Mouse (Mus musculus) hindbrain, embryonic 15.5 days (tissue): ENCODE measurements at regions not wholly inside any gene's neighbourhood (a gene's known extent, or its start where the extent isn't known, plus 50 kb on each side); places are given as distances from the start of the nearest gene placed in this dataset.

ENCODE experiments used
- ATAC-seq: fragments of 200-750 bp; cut with Nextera tagmentation; 2 replicates; pipeline ENCODE4 v1.8.0; 2017; ENCODE audit warnings: low read depth, moderate number of reproducible peaks, moderate TSS enrichment; ENCODE audit not compliant: low FRiP score
- H3K27ac ChIP-seq: fragments of 300-500 bp; sonication (generic); replicated peaks from 2 replicates; pipeline ENCODE4 v1.5.1; 2015; ENCODE audit warnings: mild to moderate bottlenecking, inconsistent platforms
- H3K27me3 ChIP-seq: fragments of 300-500 bp; sonication (generic); 2 replicates; pipeline ENCODE4 v1.6.1; 2015; ENCODE audit warnings: control low read depth, inconsistent platforms
- H3K36me3 ChIP-seq: fragments of 300-500 bp; sonication (generic); 2 replicates; pipeline ENCODE4 v1.6.1; 2015; ENCODE audit warnings: control low read depth, inconsistent platforms
- H3K4me1 ChIP-seq: fragments of 300-500 bp; sonication (generic); replicated peaks from 2 replicates; pipeline ENCODE4 v1.6.1; 2015; ENCODE audit warnings: control low read depth, inconsistent platforms
- H3K4me2 ChIP-seq: fragments of 300-500 bp; sonication (generic); 2 replicates; pipeline ENCODE4 v1.6.1; 2015; ENCODE audit warnings: moderate library complexity, mild to moderate bottlenecking, inconsistent platforms
- H3K4me3 ChIP-seq: fragments of 300-500 bp; sonication (generic); 2 replicates; pipeline ENCODE4 v1.5.1; 2015; ENCODE audit warnings: mild to moderate bottlenecking, inconsistent platforms
- H3K9ac ChIP-seq: fragments of 300-500 bp; sonication (generic); 2 replicates; pipeline ENCODE4 v1.6.1; 2015; ENCODE audit warnings: inconsistent platforms
- H3K9me3 ChIP-seq: fragments of 300-500 bp; sonication (generic); 2 replicates; pipeline ENCODE4 v1.6.1; 2016; ENCODE audit warnings: control low read depth, inconsistent platforms
- WGBS: fragments of 180-500 bp; shearing (Covaris S2); methylation state at CpG from one replicate; pipeline ENCODE4 v1.1.7; 2015; 5-methylcytosine and 5-hydroxymethylcytosine counted together

DNA sequence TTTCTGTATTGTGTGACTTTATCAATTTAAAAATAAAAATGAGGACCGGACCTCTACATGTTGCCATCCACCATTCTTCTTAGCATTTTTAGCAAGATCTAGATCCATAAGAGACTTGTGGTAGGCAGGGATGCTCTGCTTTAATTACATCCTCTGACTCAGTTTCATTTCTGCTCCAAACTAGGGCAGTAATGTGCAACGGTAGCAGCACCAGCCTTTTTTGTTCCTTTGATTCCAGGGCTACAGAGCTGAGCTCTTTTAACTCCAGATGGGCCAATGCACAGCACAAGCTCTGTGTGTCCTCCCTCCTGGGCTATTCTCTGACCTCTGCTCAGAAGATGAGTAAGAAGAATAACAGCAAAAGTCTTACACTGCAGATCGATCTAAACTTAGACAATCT is 168.2 kb upstream of the Sptlc3 start:
- Histone ChIP-seq H3K27me3 (no peaks in the 10 kb centered on the region), H3K4me3 (no peak overlapping the region), H3K9me3 (no peaks in the 10 kb centered on the region), H3K4me1 (no peaks in the 10 kb centered on the region), H3K27ac (no peak overlapping the region), H3K9ac (no peak overlapping the region), H3K4me2 (no peak overlapping the region), H3K36me3 (no peaks in the 10 kb centered on the region)
- ATAC-seq: no peak
- WGBS: 72% methylated on average over 3 of the region's 3 CpGs

DNA sequence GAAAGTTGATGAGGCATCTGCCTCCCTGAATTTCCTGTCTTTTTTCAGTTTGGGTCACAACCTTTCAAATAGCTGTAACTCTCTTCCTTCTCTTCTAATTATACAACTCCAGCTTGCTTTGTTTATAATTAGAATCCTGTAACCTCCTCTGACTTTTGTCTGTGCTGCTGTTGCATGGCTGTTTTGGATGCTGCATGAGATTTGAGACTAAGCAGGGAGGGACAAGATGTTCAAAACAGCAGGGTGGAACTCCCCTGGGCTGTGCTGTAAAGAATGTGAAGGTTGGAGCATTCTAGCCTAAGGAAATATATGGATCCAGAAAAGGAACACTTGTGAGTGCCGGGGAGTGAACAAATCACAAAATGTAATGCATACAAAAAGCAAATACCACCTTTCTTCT is 159.0 kb upstream of the Sptlc3 start:
- WGBS: 41% methylated on average over 1 of the region's 1 CpGs
- ATAC-seq: no peak; the same call in 1 of the 2 replicates
- H3K27ac ChIP-seq: no peak overlapping the region

DNA sequence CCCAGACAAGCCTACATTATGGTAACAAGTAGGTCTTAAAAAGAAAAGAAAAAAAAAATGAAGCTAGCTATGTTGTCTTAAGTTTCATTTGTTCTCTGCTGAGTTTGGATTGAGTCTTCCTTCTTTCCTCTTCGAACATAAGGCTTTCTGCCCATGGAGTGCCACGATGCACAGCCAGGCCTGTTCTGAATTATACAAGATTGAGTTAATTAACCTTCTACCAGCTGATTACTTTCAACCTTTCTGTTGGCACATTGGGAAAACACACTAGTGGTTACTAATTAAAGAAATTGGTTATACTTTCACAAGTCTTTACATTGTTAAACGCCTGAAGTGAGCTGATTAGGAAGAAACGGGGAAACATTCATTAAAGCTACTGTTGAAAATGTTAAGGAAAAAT is 155.5 kb upstream of the Sptlc3 start:
- Histone ChIP-seq H3K4me2 (no peak overlapping the region), H3K36me3 (no peaks in the 10 kb centered on the region), H3K4me1 (peaks cover 8% of the 10 kb centered on the region; the same call in 1 of the 2 replicates), H3K27ac (no peak overlapping the region), H3K4me3 (no peak overlapping the region), H3K27me3 (no peaks in the 10 kb centered on the region), H3K9me3 (no peaks in the 10 kb centered on the region), H3K9ac (no peak overlapping the region)
- 66% methylated on average over 4 of the region's 4 CpGs for WGBS
- ATAC-seq: no peak

More for the DNA sequence above, 159.0 kb upstream of the Sptlc3 start:
- Histone ChIP-seq H3K36me3 (no peaks in the 10 kb centered on the region), H3K4me1 (peaks cover 8% of the 10 kb centered on the region; the same call in 1 of the 2 replicates), H3K27me3 (no peaks in the 10 kb centered on the region), H3K4me3 (no peak overlapping the region), H3K9me3 (no peaks in the 10 kb centered on the region), H3K4me2 (no peak overlapping the region), H3K9ac (no peak overlapping the region)

DNA sequence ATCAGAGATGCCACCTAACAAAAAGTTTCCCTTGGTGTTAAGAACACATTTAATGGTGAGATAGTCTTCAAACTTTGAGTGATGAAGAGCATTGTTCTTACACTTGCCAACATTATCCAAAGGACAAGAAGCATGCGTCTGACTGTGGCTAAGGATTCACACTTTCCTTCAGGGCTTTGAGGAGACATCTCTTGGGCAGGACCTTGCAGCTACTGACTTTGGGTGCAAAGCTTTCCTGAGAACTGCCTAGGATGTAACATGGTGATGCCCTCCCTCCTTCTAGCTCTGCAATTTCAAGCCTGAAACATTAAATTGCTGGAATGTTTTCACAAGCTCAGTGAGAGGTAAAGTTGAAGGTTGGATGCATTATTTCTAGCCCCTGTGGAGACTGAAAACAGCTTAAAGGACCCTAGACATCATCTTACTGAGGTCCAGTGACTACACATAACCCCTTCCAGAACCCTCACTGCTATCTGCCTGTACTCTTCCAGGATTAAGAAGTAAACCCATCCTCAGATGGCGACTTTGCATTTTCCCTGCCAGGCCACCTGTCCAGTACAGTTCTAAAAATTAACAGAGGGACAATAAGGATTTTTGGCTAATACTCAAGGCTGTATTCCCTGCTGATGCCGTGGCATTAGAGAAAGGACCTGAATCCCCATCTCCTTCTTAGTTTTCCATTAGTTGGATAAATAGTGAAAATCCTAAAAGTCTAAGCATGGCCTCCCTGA is 137.3 kb upstream of the Sptlc3 start:
- H3K27ac ChIP-seq: no peak overlapping the region
- H3K4me2 ChIP-seq: no peak overlapping the region
- no peaks in the 10 kb centered on the region for H3K9me3 ChIP-seq
- H3K9ac ChIP-seq: no peak overlapping the region
- no peak for ATAC-seq
- no peak overlapping the region for H3K4me3 ChIP-seq
- no peaks in the 10 kb centered on the region for H3K4me1 ChIP-seq
- H3K36me3 ChIP-seq: no peaks in the 10 kb centered on the region
- no peaks in the 10 kb centered on the region for H3K27me3 ChIP-seq
- WGBS: 92% methylated on average over 3 of the region's 3 CpGs

DNA sequence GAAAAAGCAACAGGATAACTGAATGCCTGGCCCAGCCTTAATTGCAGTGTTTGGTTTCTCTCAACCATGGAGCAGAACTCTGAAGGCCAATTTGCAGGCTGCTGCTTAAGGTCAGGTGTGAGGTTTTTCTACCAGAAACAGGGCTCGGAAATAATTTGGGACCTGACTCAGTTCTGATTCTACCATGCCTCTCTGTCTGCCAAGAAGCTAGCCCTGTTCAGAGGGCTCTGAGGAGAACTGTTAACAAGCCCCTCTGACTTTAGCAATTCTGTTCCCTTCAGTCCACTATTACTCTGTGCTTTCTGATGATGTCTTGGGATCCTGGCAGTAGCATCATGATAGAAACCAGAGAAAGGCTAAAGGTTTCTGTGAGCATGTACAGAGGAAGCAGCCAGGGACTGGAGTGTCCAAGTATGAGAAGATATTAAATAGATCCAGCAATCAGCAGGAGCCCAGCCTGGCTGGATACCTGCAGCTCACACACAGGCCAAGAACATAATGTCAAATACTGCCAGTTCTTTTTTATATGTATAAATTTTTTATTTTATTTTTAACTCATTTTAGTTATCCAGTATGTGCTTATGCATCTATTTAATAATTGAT is 131.4 kb upstream of the Sptlc3 start:
- no peaks in the 10 kb centered on the region for H3K9me3 ChIP-seq
- H3K27ac ChIP-seq: no peak overlapping the region
- H3K36me3 ChIP-seq: no peaks in the 10 kb centered on the region
- no peak overlapping the region for H3K4me3 ChIP-seq
- no peak overlapping the region for H3K9ac ChIP-seq
- H3K4me1 ChIP-seq: no peaks in the 10 kb centered on the region
- no peak for ATAC-seq
- 91% methylated on average over 1 of the region's 1 CpGs for WGBS
- no peaks in the 10 kb centered on the region for H3K27me3 ChIP-seq
- H3K4me2 ChIP-seq: no peak overlapping the region

DNA sequence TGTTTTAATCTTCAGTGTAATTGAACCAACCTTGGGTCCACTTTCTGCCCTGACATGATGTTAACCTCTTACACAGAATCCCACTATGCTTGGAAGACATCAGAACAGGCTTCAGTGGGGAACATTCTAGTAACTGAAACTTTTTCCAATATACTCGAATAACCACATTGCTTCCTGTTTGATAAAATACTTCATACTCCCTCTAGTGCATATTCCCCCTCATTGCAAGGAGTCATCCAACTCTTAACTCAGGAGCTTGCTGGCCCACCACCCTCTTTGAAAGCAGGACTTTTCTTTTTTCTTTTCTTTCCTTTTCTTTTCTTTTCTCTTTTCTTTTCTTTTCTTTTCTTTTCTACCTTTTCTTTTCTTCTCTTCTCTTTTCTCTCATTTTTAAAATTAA is 123.6 kb upstream of the Sptlc3 start:
- Histone ChIP-seq H3K4me2 (no peak overlapping the region), H3K36me3 (no peaks in the 10 kb centered on the region), H3K4me1 (no peaks in the 10 kb centered on the region), H3K9ac (no peak overlapping the region), H3K27me3 (no peaks in the 10 kb centered on the region), H3K4me3 (no peak overlapping the region), H3K9me3 (no peaks in the 10 kb centered on the region), H3K27ac (no peak overlapping the region)
- no peak for ATAC-seq
- WGBS: 50% methylated on average over 1 of the region's 1 CpGs

DNA sequence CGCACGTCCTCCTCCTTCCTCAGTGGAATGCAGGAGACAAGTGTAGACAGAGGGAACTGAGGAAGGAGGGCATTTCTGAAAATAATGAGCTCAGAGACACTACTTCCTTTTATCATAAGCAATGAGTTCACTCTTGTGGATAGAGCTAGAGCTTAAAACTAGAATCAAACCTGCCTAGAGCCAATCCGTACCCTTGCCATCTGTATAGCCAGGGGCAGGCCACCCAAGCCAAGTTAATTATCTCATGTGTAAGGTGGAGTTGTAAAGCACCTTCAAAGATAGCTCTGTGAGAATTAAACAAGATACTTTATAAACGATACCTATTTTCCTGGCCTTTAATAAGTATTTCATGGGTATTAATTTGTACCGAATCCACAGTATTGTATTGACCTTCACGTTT is 113.4 kb upstream of the Sptlc3 start:
- no peaks in the 10 kb centered on the region for H3K36me3 ChIP-seq
- no peaks in the 10 kb centered on the region for H3K9me3 ChIP-seq
- H3K27me3 ChIP-seq: no peaks in the 10 kb centered on the region
- H3K4me1 ChIP-seq: no peaks in the 10 kb centered on the region
- H3K27ac ChIP-seq: no peak overlapping the region
- H3K9ac ChIP-seq: no peak overlapping the region
- no peak overlapping the region for H3K4me2 ChIP-seq
- 84% methylated on average over 6 of the region's 6 CpGs for WGBS
- no peak for ATAC-seq
- no peak overlapping the region for H3K4me3 ChIP-seq

DNA sequence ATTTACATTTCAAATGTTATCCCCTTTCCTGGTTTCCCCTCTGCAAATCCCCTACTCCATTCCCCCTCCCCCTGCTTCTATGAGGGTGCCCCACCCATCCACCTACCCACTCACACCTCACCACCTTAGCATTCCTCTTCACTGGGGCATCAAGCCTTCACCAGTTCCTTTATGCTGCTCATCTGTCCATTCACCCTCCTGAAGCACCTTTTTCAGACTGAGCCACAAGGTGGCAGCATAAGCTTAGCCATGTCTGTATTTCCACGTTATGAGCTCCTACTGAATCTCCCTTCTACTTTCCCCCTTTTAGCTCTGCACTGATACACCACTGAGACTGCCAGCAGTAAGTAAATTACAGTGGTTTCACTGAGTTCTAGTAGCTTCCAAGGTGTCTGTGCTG is 112.1 kb upstream of the Sptlc3 start:
- Histone ChIP-seq H3K36me3 (no peaks in the 10 kb centered on the region), H3K4me3 (no peak overlapping the region), H3K4me1 (no peaks in the 10 kb centered on the region), H3K9ac (no peak overlapping the region), H3K27ac (no peak overlapping the region), H3K4me2 (no peak overlapping the region), H3K9me3 (no peaks in the 10 kb centered on the region), H3K27me3 (no peaks in the 10 kb centered on the region)
- ATAC-seq: peak; percentile 90
- WGBS: 3% methylated on average over 1 of the region's 1 CpGs

DNA sequence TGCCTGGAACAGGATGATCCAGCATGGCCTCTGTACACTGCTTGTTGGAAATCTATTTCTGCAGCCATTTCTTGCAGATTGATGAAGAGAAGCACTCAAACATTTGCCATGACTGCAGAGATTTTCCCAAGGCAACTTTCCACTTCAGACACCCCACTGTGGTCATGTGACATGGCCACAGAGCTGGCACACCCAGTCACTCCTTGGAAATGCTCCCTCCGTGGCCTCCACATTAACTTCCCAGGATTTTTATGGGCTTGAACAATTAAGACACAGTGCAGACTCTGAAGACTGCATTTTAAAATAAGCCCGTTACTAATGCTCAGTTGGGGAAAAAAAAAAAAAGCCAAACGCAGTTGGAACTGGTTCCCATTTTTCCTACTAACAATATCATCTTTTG is 80.2 kb upstream of the Sptlc3 start:
- Histone ChIP-seq H3K27me3 (no peaks in the 10 kb centered on the region), H3K27ac (no peak overlapping the region), H3K9ac (no peak overlapping the region), H3K36me3 (no peaks in the 10 kb centered on the region), H3K4me2 (no peak overlapping the region), H3K4me1 (no peaks in the 10 kb centered on the region), H3K9me3 (no peaks in the 10 kb centered on the region), H3K4me3 (no peak overlapping the region)
- no peak for ATAC-seq
- 56% methylated on average over 3 of the region's 3 CpGs for WGBS

DNA sequence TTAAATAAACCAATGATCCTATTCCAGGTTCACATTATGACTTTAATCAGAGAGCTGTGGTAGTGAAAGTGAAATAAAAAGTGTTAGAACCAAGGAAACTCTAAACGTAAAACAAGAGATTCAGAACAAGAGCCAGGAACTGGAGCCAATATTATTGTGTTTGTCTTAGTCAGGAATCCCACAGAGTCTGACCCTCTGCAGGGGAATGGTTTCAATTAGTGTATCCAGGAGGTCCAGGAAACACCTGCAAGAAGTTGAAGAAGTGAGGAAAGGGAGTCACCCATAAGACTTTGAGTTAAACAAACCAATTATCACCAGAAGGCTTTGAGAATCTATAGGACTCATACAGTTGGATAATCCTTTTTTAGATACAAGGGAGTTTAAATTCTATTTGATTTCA is 76.2 kb upstream of the Sptlc3 start:
- no peak for ATAC-seq
- Histone ChIP-seq H3K27me3 (no peaks in the 10 kb centered on the region), H3K4me1 (no peaks in the 10 kb centered on the region), H3K9me3 (no peaks in the 10 kb centered on the region), H3K27ac (no peak overlapping the region), H3K36me3 (no peaks in the 10 kb centered on the region), H3K4me2 (no peak overlapping the region), H3K9ac (no peak overlapping the region), H3K4me3 (no peak overlapping the region)
- WGBS: 60% methylated on average over 1 of the region's 1 CpGs

DNA sequence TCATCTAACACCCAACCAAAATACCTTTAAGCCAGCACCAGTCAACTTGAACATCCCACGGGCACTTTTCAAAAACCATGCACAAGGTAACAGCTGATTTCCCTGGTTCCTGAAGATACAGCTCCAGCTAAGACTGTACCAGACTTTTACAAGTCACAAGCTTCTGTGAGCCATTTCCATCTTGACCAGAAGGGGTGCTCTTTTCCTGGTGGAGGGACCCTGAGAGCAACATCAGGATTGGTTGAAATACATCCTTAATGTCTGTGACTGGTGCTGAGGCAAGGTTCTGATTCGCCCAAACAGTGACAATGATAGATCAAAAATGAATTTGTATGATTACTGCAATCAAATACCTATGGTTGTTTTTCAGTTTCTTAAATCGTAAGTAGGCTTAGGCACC is 71.0 kb upstream of the Sptlc3 start:
- WGBS: 83% methylated on average over 3 of the region's 3 CpGs
- H3K4me2 ChIP-seq: no peak overlapping the region
- H3K9me3 ChIP-seq: no peaks in the 10 kb centered on the region
- H3K4me3 ChIP-seq: no peak overlapping the region
- no peak overlapping the region for H3K9ac ChIP-seq
- no peaks in the 10 kb centered on the region for H3K36me3 ChIP-seq
- H3K27me3 ChIP-seq: no peaks in the 10 kb centered on the region
- no peak for ATAC-seq
- no peak overlapping the region for H3K27ac ChIP-seq
- H3K4me1 ChIP-seq: no peaks in the 10 kb centered on the region

DNA sequence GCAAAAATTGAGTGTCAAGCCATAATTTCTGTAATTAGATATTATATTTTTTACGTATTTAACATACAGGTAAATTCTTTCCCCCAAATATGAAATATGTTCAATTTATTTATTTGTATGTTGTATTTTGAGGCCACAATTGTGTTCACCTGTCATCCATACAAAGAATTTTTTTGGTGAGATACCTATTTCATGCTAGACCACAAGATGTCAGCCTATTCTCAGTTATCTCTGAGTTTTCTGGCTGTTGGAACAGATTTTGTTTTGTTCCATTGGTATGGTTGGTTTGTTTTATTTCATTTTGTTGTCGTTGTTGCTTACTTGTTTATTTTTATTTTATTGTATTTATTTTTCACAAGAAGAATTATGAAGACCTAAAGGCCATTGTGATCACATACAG is 70.3 kb upstream of the Sptlc3 start:
- 74% methylated on average over 2 of the region's 2 CpGs for WGBS
- Histone ChIP-seq H3K9ac (no peak overlapping the region), H3K4me2 (no peak overlapping the region), H3K9me3 (no peaks in the 10 kb centered on the region), H3K4me1 (no peaks in the 10 kb centered on the region), H3K27me3 (no peaks in the 10 kb centered on the region), H3K4me3 (no peak overlapping the region), H3K36me3 (no peaks in the 10 kb centered on the region), H3K27ac (no peak overlapping the region)
- ATAC-seq: no peak
